Mouse (Mus musculus): ENCODE results near the gene Camta2. TPM values are rescaled to one million over a fixed set of nuclear protein-coding genes. Genes with fewer than 3 reads are reported as not detected.

The Camta2 gene
- total and polyA plus RNA-seq, 3 experiments: 1.0 to 17.0 (median 4.9) TPM

DNA sequence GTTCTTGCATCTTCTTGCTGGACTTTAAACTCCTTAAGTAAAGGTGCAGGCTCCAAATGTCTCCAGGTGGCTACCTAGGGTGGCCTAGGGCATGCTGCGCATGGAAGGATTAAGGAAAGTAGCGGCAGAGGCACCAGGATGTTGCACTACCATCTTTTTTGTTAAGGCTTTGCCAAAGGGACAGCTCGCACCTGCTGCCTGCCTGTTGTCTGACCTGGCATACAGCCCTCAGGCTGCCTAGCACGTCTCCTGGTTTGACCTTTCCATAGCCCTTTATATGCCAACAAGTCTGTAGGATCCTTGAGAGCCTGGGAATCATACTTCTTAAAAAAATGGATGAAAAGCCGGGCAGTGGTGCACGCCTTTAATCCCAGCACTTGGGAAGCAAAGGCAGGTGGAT is 44.9 kb downstream of the Camta2 start:
- Histone ChIP-seq H3K9ac (ENCODE audit: insufficient read depth, low read depth) (no peak overlapping the region), H3K4me1 (ENCODE audit: control insufficient read depth in 1 of 2, insufficient read depth in 2 of 2) (peaks cover 8 to 13% of the 10 kb centered on the region in 2 experiments), H3K27me3 (replicated peaks) (no peaks in the 10 kb centered on the region), H3K9me3 (replicated peaks; ENCODE audit: low read length) (no peaks in the 10 kb centered on the region), H3K4me2 (ENCODE audit: insufficient read depth, low read depth, poor library complexity, severe bottlenecking) (no peak overlapping the region), H3K79me2 (replicated peaks; ENCODE audit: control insufficient read depth, extremely low read depth, insufficient read depth, poor library complexity, severe bottlenecking) (peaks cover 12% of the 10 kb centered on the region), H3K4me3 (replicated peaks in 1 of 3; ENCODE audit: low read depth in 2 of 3, low read length in 2 of 3, poor library complexity in 1 of 3) (no peak overlapping the region), H3K27ac (ENCODE audit: insufficient read depth, low read depth) (no peak overlapping the region), H3K36me3 (replicated peaks in 1 of 2; ENCODE audit: control insufficient read depth in 1 of 2, insufficient read depth in 1 of 2, low read length in 1 of 2) (peaks cover 11 to 48% of the 10 kb centered on the region in 2 experiments)
- dilution Hi-C loops (cut with MboI; ENCODE audit: extremely low pct_ligation_motif_present, extremely low pct_unique_long_range_greater_than_20kb, low sequenced_read_pairs) (no loop called here), in situ Hi-C loops (cut with MboI; ENCODE audit: low pct_ligation_motif_present, low pct_unique_long_range_greater_than_20kb, low sequenced_read_pairs) (no loop called here)
- TF ChIP-seq TBP (conservative IDR thresholded peaks at IDR 0.05; ENCODE audit: low read depth, low read length) (no peak), MAZ (IDR thresholded peaks at IDR 0.05; ENCODE audit: low read depth, low read length) (no peak), USF2 (conservative IDR thresholded peaks at IDR 0.05; ENCODE audit: low read depth, low read length) (no peak), CTCF (conservative IDR thresholded peaks at IDR 0.05 in 1 of 2, IDR thresholded peaks at IDR 0.05 in 1 of 2; ENCODE audit: low read depth in 2 of 2, low read length in 2 of 2) (no peak), JUND (conservative IDR thresholded peaks at IDR 0.05; ENCODE audit: low read depth, low read length) (no peak)
- no peak for DNase-seq (ENCODE audit: extremely low read depth)

- Histone ChIP-seq H3K9me3 (replicated peaks; ENCODE audit: low read length) (no peaks in the 10 kb centered on the region), H3K27me3 (replicated peaks) (no peaks in the 10 kb centered on the region), H3K4me3 (replicated peaks in 1 of 3; ENCODE audit: low read depth in 2 of 3, low read length in 2 of 3, poor library complexity in 1 of 3) (no peak overlapping the region), H3K36me3 (replicated peaks in 1 of 2; ENCODE audit: control insufficient read depth in 1 of 2, insufficient read depth in 1 of 2, low read length in 1 of 2) (peaks cover 11 to 48% of the 10 kb centered on the region in 2 experiments), H3K9ac (ENCODE audit: insufficient read depth, low read depth) (no peak overlapping the region), H3K4me2 (ENCODE audit: insufficient read depth, low read depth, poor library complexity, severe bottlenecking) (no peak overlapping the region), H3K79me2 (replicated peaks; ENCODE audit: control insufficient read depth, extremely low read depth, insufficient read depth, poor library complexity, severe bottlenecking) (peaks cover 6% of the 10 kb centered on the region; the same call in 1 of the 2 replicates), H3K27ac (ENCODE audit: insufficient read depth, low read depth) (no peak overlapping the region), H3K4me1 (ENCODE audit: control insufficient read depth in 1 of 2, insufficient read depth in 2 of 2) (peaks cover 8 to 13% of the 10 kb centered on the region in 2 experiments)
- in situ Hi-C loops (cut with MboI; ENCODE audit: low pct_ligation_motif_present, low pct_unique_long_range_greater_than_20kb, low sequenced_read_pairs): no loop called here
- no peak for DNase-seq (ENCODE audit: extremely low read depth)
- no peak for TF ChIP-seq E2F4 (IDR thresholded peaks at IDR 0.05; ENCODE audit: insufficient replicate concordance, low read depth, low read length)
- TF ChIP-seq ZNF384 (IDR thresholded peaks at IDR 0.05; ENCODE audit: low read depth, low read length): no peak
- no peak for TF ChIP-seq ZKSCAN1 (IDR thresholded peaks at IDR 0.05; ENCODE audit: borderline replicate concordance, low read depth, low read length)
- dilution Hi-C loops (cut with MboI; ENCODE audit: extremely low pct_ligation_motif_present, extremely low pct_unique_long_range_greater_than_20kb, low sequenced_read_pairs): no loop called here
Observed at GRCm38 (mm10) chr11:70641241-70641640, 46.7 kb downstream of the Camta2 start.

GRCm38 (mm10) chr11:70639976-70640375 is 47.9 kb downstream of the Camta2 start:
- Histone ChIP-seq H3K9me3 (replicated peaks; ENCODE audit: low read length) (no peaks in the 10 kb centered on the region), H3K36me3 (replicated peaks in 1 of 2; ENCODE audit: control insufficient read depth in 1 of 2, insufficient read depth in 1 of 2, low read length in 1 of 2) (peaks cover 8 to 39% of the 10 kb centered on the region in 2 experiments), H3K79me2 (replicated peaks; ENCODE audit: control insufficient read depth, extremely low read depth, insufficient read depth, poor library complexity, severe bottlenecking) (no peaks in the 10 kb centered on the region), H3K4me3 (replicated peaks in 1 of 3; ENCODE audit: low read depth in 2 of 3, low read length in 2 of 3, poor library complexity in 1 of 3) (no peak overlapping the region), H3K4me2 (ENCODE audit: insufficient read depth, low read depth, poor library complexity, severe bottlenecking) (no peak overlapping the region), H3K4me1 (ENCODE audit: control insufficient read depth in 1 of 2, insufficient read depth in 2 of 2) (peaks cover 0 to 1% of the 10 kb centered on the region in 2 experiments; a peak in 2 of 4 replicates), H3K9ac (ENCODE audit: insufficient read depth, low read depth) (no peak overlapping the region), H3K27ac (ENCODE audit: insufficient read depth, low read depth) (no peak overlapping the region), H3K27me3 (replicated peaks) (no peaks in the 10 kb centered on the region)
- in situ Hi-C loops (cut with MboI; ENCODE audit: low pct_ligation_motif_present, low pct_unique_long_range_greater_than_20kb, low sequenced_read_pairs): no loop called here
- dilution Hi-C loops (cut with MboI; ENCODE audit: extremely low pct_ligation_motif_present, extremely low pct_unique_long_range_greater_than_20kb, low sequenced_read_pairs): no loop called here
- no peak for DNase-seq (ENCODE audit: extremely low read depth)
- TF ChIP-seq EP300 (IDR thresholded peaks at IDR 0.05; ENCODE audit: low read length) (no peak), IRF4 (IDR thresholded peaks at IDR 0.05; ENCODE audit: low read depth, low read length) (no peak), RAD21 (IDR thresholded peaks at IDR 0.05; ENCODE audit: low read depth, low read length) (no peak), E2F4 (IDR thresholded peaks at IDR 0.05; ENCODE audit: insufficient replicate concordance, low read depth, low read length) (no peak), ELF1 (IDR thresholded peaks at IDR 0.05; ENCODE audit: low read depth, low read length) (no peak), POLR2AphosphoS2 (IDR thresholded peaks at IDR 0.05; ENCODE audit: low read depth, low read length) (no peak), TCF12 (IDR thresholded peaks at IDR 0.05; ENCODE audit: low read depth, low read length) (no peak), ZC3H11A (IDR thresholded peaks at IDR 0.05; ENCODE audit: low read depth, low read length) (no peak), ZNF384 (IDR thresholded peaks at IDR 0.05; ENCODE audit: low read depth, low read length) (no peak), RCOR1 (conservative IDR thresholded peaks at IDR 0.05; ENCODE audit: low read depth, low read length) (no peak), CTCF (conservative IDR thresholded peaks at IDR 0.05 in 1 of 2, IDR thresholded peaks at IDR 0.05 in 1 of 2; ENCODE audit: low read depth in 2 of 2, low read length in 2 of 2) (no peak), MXI1 (IDR thresholded peaks at IDR 0.05; ENCODE audit: low read depth, low read length) (no peak), ZKSCAN1 (IDR thresholded peaks at IDR 0.05; ENCODE audit: borderline replicate concordance, low read depth, low read length) (no peak), JUN (IDR thresholded peaks at IDR 0.05; ENCODE audit: insufficient read depth, low read depth, low read length) (no peak), NRF1 (IDR thresholded peaks at IDR 0.05; ENCODE audit: low read depth, low read length) (no peak), MAX (IDR thresholded peaks at IDR 0.05; ENCODE audit: low read length) (no peak)

All from CH12.LX (cell line).